Mouse (Mus musculus) lung, postnatal 0 days (tissue): Measurements from ENCODE around the gene Syt5. TPM values are rescaled to one million over a fixed set of nuclear protein-coding genes. Genes with fewer than 3 reads are reported as not detected.
"Not testable (repeated sequence)": the region's sequence is repeated elsewhere in the genome, so short reads cannot be mapped to it uniquely, and the experiment has no call there.

ENCODE experiments used
- ATAC-seq: fragments of 200-750 bp; cut with Nextera tagmentation; 2 replicates; pipeline ENCODE4 v1.8.0; 2017; ENCODE audit warnings: moderate library complexity
- DNase-seq: peaks from one replicate; pipeline ENCODE4 v3.0.0-alpha.2; 2016; ENCODE audit warnings: low spot score
- H3K27ac ChIP-seq: fragments of 300-500 bp; sonication (generic); 2 replicates; pipeline ENCODE4 v1.5.1; 2014; ENCODE audit warnings: antibody characterized with exemption, mild to moderate bottlenecking, low read length, mixed read lengths
- H3K27me3 ChIP-seq: fragments of 300-500 bp; sonication (generic); replicated peaks from 2 replicates; pipeline ENCODE4 v1.6.1; 2014; ENCODE audit warnings: low read length, mixed read lengths; ENCODE audit not compliant: insufficient read depth
- H3K36me3 ChIP-seq: fragments of 300-500 bp; sonication (generic); 2 replicates; pipeline ENCODE4 v1.6.1; 2014; ENCODE audit warnings: low read length, mixed read lengths; ENCODE audit not compliant: insufficient read depth
- H3K4me1 ChIP-seq: fragments of 300-500 bp; sonication (generic); 2 replicates; pipeline ENCODE4 v1.6.1; 2014; ENCODE audit warnings: antibody characterized with exemption, low read depth, low read length, mixed read lengths; ENCODE audit not compliant: insufficient read depth
- H3K4me2 ChIP-seq: fragments of 300-500 bp; sonication (generic); replicated peaks from 2 replicates; pipeline ENCODE4 v1.6.1; 2014; ENCODE audit warnings: low read depth, mild to moderate bottlenecking, low read length, moderate library complexity, mixed read lengths
- H3K4me3 ChIP-seq: fragments of 300-500 bp; sonication (generic); 2 replicates; pipeline ENCODE4 v1.5.1; 2014; ENCODE audit warnings: low read depth, low read length
- H3K9ac ChIP-seq: fragments of 300-500 bp; sonication (generic); replicated peaks from 2 replicates; pipeline ENCODE4 v1.6.1; 2014; ENCODE audit warnings: low read depth, mild to moderate bottlenecking
- H3K9me3 ChIP-seq: fragments of 300-500 bp; sonication (generic); 2 replicates; pipeline ENCODE4 v1.6.1; 2016; ENCODE audit warnings: low read length, mixed read lengths
- CTCF ChIP-seq: IDR thresholded peaks from 2 replicates; pipeline ENCODE4 v1.5.1; 2016; ENCODE audit warnings: antibody characterized with exemption, mild to moderate bottlenecking
- EP300 ChIP-seq: IDR thresholded peaks from 2 replicates; pipeline ENCODE4 v1.6.1; 2016; ENCODE audit warnings: antibody characterized with exemption, mild to moderate bottlenecking, control low read depth
- WGBS: fragments of 180-500 bp; shearing (Covaris S2); extraction: QIAGEN DNeasy Blood & Tissue Kit; methylation state at CpG from one replicate; pipeline ENCODE4 v1.1.7; 2014; 5-methylcytosine and 5-hydroxymethylcytosine counted together
- polyA plus RNA-seq: library from polyadenylated mRNA; unstranded; fragments of >200 nt; fragmentation: Nextera tagmentation; extraction: Ambion mirVana; gene quantifications from 2 replicates; pipeline ENCODE4 v1.2.1, GENCODE M21; 2015

Gene Syt5
- polyA plus RNA-seq, 1 experiment from 2014 or later = 7.1 TPM

DNA sequence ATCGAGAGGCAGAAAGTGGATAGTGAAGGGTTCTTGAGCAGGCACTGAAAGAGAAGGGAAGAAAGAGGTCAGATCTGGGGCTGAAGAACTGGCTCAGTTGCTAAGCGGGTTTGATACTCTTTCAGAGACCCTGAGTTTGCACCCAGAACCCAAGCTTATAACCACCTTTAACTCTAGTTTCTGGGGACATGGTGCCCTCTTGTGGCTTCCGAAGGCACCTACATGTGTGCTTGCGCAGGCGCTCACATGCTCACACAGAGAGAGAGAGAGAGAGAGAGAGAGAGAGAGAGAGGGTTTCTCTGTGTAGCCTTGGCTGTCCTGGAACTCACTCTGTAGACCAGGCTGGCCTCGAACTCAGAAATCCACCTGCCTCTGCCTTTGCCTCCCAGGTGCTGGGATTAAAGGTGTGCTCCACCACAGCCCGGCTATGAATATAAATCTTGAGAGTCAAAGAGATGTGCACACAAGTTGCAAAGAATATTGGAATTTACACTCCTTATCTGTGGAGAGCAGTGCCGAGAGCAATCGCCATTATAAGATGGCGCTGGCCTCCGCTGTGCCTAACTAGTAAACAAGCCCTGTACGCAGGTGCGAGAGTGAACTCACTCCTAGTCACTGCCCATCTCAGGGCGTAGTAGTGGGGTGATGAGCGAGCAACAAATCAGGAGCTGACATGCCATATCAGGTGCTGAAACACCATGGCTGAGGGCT lies 23.0 kb downstream of the Syt5 start, which contains the start of gene Tnni3:
Tnni3 (minus strand) TSS at position 18 of the 711 bp plus-strand sequence.
- H3K27me3 ChIP-seq, H3K36me3 ChIP-seq, H3K4me3 ChIP-seq, H3K9ac ChIP-seq, H3K27ac ChIP-seq, H3K4me2 ChIP-seq, H3K9me3 ChIP-seq, H3K4me1 ChIP-seq: not testable (repeated sequence)
- ATAC-seq = peak; percentile 37
- TF ChIP-seq CTCF = peak; percentile 82
- 56% methylated on average over 15 of the region's 15 CpGs for WGBS
- peak; percentile 75 for DNase-seq

DNA sequence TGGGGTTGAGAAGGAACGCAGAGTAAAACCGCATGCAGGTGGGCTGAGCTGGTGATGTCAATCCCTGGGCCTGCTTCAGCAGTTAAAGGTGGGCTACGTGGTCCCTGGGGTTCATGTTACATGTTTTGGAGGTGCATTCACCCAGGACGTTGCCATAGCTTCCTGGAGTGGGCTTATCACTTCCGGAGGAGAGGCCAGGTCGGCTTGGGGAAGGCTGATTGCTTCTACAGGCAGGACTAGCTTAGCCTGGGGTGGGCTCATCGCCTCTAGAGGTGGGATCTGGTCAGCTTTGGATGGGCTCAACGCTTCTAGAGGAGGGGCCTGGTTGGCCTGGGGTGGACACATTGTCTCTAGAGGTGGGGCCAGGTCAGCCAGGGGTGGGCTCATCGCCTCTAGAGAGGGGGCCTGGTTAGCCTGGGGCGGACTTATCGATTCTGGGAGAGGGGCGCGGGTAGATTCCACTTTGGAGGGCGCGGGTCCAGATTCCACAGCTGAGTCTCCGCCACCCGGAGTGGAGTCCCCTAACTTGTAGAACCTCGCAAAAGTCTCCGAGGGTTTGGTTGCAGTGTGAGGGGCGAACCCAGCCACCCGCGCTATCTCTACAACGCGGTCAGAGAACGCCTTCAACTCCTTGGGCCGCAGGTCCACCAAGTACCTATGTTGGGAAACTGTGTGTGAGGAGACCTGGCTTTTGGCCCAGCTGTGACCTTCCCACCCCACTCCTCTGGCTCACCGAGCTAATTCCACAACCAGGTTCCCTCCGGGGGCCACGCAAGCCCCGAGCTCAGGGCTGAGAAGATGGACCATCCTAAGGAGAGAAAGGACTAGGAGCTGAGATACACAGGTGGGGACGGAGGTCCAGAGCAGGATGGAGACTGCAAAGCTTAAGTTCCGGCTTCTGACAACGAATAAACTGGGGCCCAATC lies 23.9 kb downstream of the Syt5 start:
- ATAC-seq = no peak
- H3K4me2 ChIP-seq = no peak overlapping the region
- no peak overlapping the region for H3K4me3 ChIP-seq

DNA sequence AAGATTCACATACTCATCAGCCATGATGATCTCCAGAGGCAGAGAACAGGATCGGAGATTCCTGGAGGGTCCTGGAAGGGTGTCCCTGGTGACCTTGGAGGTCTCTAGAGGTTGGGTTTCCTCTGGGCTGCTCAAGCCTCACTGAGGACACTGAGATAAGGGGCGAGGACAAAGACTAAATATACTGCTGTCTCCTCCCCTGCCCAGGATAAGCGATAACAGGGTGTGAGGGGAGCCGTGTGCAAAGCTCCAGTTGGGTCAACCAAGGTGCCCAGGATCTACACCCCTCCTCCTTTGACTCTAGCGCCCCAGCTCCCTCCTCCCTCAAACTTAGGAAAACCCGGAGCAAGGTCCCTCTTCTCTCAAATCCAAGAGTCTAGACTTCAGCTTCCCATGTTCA lies 25.0 kb downstream of the Syt5 start:
- 67% methylated on average over 6 of the region's 6 CpGs for WGBS
- DNase-seq (no peak), ATAC-seq (no peak)
- no peak overlapping the region for H3K4me3 ChIP-seq
- no peak overlapping the region for H3K4me2 ChIP-seq
- no peak for TF ChIP-seq CTCF
- TF ChIP-seq EP300 = no peak
- H3K36me3 ChIP-seq = no peaks in the 10 kb centered on the region
- H3K9ac ChIP-seq = no peak overlapping the region
- H3K27ac ChIP-seq = no peak overlapping the region
- no peaks in the 10 kb centered on the region for H3K27me3 ChIP-seq
- no peaks in the 10 kb centered on the region for H3K9me3 ChIP-seq
- H3K4me1 ChIP-seq = no peaks in the 10 kb centered on the region; the same call in 1 of the 2 replicates

More for the DNA sequence above, 23.9 kb downstream of the Syt5 start:
- no peak for DNase-seq
- H3K27me3 ChIP-seq = no peaks in the 10 kb centered on the region
- TF ChIP-seq CTCF (no peak), EP300 (no peak)
- H3K27ac ChIP-seq = no peak overlapping the region
- no peaks in the 10 kb centered on the region for H3K9me3 ChIP-seq
- H3K4me1 ChIP-seq = no peaks in the 10 kb centered on the region; the same call in 1 of the 2 replicates
- H3K36me3 ChIP-seq = no peaks in the 10 kb centered on the region
- no peak overlapping the region for H3K9ac ChIP-seq
- WGBS = 85% methylated on average over 33 of the region's 33 CpGs

DNA sequence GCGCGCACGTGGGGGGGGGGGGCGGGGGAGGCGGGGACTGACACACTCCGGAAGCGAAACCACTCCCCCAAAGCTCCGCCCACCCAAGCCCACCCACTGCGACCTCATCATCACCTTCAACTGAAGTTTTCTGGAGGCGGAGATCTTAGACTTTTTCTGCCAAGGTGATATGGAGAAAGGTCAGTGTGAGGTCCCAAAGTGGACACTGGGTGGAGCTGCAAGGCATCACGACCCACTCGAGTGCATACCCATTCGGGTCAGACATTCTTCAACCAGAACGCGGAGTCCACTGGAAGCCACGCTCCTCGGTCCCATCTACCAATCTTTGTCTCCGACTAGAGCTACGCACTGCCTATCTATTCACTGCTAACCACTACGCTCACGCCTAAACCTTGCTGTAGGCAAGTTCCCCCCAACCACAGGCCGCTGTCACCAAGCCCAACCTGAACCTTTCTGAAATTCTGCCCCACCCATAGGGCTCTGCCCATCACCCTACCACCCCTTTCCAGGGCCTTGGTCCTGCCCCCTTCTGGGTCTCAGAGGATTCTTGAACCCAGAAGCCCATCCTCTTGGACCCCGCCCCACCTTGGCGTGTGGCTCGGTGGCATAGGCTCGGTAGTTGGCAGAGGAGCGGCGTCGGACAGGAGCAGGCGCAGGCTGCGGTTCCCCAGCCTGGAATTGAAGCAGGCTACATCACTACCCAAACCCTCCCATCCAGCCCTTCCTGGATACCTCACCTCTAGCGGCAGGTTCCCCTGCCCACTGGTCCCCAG lies 25.9 kb downstream of the Syt5 start:
- no peak overlapping the region for H3K9ac ChIP-seq
- DNase-seq (no peak), ATAC-seq (peak; percentile 27; the same call in 1 of the 2 replicates)
- H3K27me3 ChIP-seq = no peaks in the 10 kb centered on the region
- no peak overlapping the region for H3K27ac ChIP-seq
- no peak overlapping the region for H3K4me3 ChIP-seq
- TF ChIP-seq CTCF = peak; percentile 46
- TF ChIP-seq EP300 = no peak
- no peaks in the 10 kb centered on the region for H3K4me1 ChIP-seq
- H3K4me2 ChIP-seq = peak overlapping the region; percentile 36
- H3K9me3 ChIP-seq = no peaks in the 10 kb centered on the region
- no peaks in the 10 kb centered on the region for H3K36me3 ChIP-seq
- WGBS = 32% methylated on average over 31 of the region's 32 CpGs

DNA sequence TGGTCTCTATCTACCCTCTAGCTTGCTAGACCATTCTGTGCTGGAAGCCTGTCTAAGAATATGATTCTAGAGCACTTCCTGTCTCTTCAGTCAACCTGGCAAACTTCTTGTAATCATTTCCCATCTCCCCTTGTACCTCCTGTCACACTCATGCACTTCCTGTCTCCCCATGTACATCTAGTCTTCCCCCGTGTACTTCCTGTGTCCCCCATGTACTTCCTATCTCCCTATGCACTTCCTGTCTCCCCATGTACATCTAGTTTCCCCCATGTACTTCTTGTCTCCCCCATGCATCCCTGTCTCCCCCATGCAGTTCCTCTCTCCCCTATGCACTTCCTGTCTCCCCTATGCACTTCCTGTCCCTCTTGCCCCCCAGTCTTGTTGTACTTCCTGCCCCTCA lies 28.9 kb downstream of the Syt5 start:
- Histone ChIP-seq H3K4me2 (no peak overlapping the region), H3K9me3 (no peaks in the 10 kb centered on the region), H3K4me3 (no peak overlapping the region), H3K27ac (no peak overlapping the region), H3K36me3 (no peaks in the 10 kb centered on the region), H3K9ac (no peak overlapping the region), H3K4me1 (no peaks in the 10 kb centered on the region), H3K27me3 (no peaks in the 10 kb centered on the region)
- ATAC-seq (no peak), DNase-seq (no peak)
- TF ChIP-seq CTCF (no peak), EP300 (no peak)
- WGBS = 40% methylated on average over 1 of the region's 1 CpGs
